Mouse (Mus musculus) ovary, adult 2 months (tissue): Measurements from ENCODE around the gene Rnf39. TPM values are rescaled to one million over a fixed set of nuclear protein-coding genes. Genes with fewer than 3 reads are reported as not detected.

ENCODE experiments used
- polyA plus RNA-seq: library from polyadenylated mRNA; depleted of rRNA; stranded (reverse); fragments of >200 nt; gene quantifications from 2 replicates; pipeline ENCODE4 v1.2.3, GENCODE M21; 2012; rRNA removed

The Rnf39 gene
- polyA plus RNA-seq = 2.8 and 4.4 TPM in 2 replicates

DNA sequence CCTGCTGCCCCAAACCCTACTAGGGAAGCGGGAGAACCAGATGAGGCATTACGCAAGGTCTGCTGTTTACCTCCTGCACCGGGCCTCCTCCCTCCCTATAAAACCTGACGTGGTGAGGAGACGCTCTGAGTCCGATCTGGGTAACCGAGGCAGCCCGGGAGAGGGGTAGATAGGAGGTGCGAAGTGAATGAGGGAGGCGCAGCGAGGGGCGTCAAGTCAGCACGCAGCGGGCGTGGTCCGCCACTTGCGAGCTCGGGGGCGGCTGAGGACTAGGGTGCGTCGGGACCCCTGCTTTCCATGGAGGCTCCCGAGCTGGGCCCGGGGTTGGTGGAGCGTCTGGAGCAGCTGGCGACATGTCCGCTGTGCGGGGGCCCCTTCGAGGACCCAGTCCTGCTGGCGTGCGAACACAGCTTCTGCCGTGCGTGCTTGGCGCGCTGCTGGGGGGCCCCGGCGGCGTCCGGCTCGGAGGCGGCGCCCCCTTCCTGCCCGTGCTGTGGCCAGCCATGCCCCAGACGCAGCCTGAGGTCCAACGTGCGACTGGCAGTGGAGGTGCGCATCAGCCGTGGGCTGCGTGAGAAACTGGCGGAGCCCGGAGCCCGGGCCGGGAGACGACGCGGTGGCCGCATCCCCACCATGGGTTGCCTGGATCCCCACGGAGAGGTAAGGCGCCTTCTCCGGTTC, at the start of gene Rnf39:
Rnf39 (plus strand) TSS at position 128 of the 681 bp plus-strand sequence.

DNA sequence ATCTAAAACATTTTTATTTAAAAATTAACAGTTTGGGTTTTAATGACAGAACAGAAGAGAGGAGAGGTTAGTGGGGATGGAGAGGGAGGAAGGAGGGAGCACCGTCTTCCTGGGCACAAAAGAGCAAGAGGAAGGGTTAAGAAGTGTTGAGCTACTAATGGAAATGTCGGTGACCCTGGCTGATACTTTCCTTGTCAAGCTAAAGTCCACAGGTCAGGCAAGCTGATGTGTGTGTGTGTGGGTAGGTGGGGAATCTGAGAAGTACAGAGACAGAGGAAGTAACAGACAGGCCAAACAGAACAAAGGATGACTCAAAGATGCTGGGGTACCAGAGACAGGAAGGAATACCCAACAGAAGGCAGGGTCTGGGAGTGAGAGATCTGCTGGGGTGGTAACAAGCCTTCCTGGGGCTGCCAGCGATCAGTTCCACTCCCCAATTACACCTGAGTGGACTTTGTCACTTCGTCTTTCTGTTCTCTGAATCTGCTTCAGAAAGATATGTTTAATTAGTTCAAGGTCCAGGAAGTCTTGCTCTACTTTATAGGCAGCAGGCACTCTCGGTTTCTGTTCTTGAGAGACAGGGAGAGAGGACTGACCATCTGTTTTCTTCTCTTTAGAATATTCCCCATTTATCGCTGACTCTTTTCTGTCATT, 45.0 kb upstream of the Rnf39 start, which contains the start of gene Trim31:
Trim31 (plus strand) TSS at position 567 of the 654 bp plus-strand sequence.

DNA sequence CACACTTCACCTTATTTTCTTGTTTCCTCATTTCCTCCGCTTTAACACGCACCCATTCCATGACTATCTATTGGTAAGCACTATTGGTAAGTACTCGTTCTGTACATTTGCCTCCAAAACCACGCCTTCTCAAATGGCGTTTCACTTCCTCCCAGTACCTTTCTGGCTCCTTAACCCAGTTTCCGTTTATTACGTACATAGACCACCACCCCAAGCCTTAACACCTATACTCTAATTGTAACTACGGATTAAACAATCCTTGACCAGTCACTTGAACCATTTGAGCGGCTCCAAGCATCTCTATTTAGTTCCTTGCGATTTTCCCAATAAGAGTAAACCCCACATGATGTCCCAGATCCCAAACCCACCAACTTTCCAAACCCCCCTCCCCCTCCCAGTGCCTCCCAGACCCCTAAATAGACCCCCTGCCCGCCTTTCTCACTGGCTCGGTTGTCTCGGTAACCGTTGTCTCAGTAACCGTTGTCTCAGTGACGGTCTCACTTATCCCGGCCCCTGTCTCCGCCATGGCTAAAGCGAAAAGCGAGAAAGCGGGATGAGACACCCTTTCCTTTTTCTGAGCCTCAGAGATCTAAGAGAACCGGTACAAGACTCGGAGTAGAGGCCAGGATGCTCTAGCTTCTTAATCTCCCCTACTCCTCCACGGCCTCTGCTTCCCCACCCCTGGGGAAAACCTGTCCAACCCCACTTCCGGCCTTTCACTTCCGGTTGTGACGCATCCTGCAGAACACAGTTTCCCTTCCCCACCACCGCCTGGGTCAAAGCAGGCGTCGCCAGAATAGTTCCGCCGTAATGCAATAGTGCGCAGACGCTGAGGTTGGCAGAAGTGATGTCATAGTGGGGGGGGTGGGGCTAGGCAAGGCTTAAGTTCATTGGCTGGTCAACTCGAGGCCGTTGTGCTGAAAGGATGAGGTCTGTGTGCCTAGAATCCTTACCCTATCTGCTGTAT, 8.5 kb downstream of the Rnf39 start, which contains the start of gene Ppp1r11:
Ppp1r11 (minus strand) TSS at position 761 of the 967 bp plus-strand sequence.

DNA sequence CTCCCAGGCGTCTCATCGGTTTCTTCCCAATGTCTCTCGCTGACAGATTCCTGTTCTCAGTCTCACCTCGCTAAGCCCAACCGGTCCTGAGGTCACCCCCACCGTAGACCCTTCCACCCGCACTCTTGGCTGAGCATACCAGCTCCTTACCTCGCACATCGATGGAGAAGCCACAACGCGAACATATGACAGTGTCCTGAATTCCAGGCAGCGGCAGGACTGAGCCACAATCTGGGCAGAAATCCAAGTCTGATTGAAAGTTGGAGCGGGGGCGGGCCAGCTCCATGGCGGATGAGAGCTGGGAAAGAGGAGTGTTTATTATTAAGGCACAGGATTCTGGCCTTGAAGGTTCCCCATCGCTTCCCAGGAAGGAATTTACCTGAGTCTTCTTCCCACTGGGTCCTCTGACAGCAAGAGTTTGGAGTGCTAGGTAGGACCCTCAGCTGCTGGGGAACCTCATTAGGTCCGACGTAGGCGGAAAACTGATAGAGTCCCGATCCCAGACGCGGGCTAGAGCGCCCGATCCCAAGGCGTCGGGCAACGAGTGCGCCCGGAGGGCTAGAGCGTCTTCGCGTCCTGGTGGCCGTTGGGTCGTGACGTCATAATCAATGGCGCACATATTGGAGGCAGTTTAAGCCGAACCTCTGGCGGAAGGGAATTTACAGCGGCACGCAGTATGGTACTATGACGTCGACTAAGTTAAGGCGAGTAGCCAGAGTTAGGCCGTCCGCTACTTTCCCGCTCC, 15.5 kb downstream of the Rnf39 start, which contains the start of the genes Znrd1 and Znrd1as:
Znrd1 (minus strand) TSS at position 561 of the 745 bp plus-strand sequence.
Znrd1as (plus strand) TSS at position 594 of the 745 bp plus-strand sequence.

DNA sequence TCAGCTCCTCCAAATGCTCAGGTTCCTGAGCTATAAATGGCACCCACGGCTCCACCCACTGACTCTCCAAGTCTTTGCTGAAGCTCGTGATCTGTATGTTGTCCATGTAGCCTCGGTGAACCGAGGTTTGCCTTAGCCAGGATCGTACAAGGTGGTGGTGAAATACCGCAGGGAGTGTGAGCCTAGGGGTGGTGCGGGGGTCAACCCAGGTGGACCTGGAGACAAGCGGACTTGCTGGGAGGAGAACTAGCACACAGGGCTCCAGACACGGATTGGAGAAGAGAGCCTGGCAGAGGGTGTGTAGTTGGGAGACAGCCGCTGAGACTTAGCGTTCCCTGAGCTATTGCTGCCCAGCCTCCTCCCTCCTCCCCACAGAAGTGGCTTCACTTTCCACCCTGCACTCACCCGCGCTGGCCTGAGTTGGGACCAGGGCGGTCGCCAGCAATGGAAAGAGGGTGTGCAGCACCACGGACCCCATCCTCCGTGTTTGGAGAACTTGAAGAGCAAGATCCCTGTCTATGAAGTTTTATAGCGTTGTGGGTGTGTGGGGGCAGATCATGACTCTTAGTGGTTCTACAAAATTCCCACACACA, 38.6 kb downstream of the Rnf39 start, which contains the start of gene 2410137M14Rik:
2410137M14Rik (minus strand) TSS at position 17 of the 593 bp plus-strand sequence.

DNA sequence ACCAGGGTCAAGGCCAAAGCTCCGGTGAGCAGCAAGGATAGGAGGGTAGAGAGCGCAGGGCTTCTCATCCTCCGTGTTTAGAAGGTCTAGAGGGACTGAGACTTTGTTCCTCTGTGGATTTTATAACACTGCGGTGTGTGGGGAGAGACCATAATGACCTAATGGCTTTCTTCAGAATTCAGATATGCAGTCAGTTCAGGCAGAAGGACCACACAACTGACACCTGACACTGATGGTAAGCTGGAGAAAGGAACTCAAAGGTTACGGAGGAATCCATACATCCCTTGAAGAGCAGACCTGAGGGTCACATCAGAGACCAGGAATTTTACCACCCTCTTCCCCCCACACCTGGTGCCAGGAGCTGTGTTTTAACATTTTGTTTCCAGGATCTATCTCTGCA, 46.7 kb downstream of the Rnf39 start, which contains the start of gene H2-M5:
H2-M5 (minus strand) TSS at position 101 of the 400 bp plus-strand sequence.

Other genes starting within 250 kb of the Rnf39 start
- gene H2-M10.5, start 170.0 kb upstream of the Rnf39 start, polyA plus RNA-seq = not detected in 2 replicates
- gene H2-M10.6, start 130.7 kb upstream of the Rnf39 start, polyA plus RNA-seq = not detected in 2 replicates
- gene Trim26, start 105.8 kb upstream of the Rnf39 start, polyA plus RNA-seq = 54.2 and 58.7 TPM in 2 replicates
- gene Trim15, start 75.7 kb upstream of the Rnf39 start, polyA plus RNA-seq = 0.43 and 1.4 TPM in 2 replicates
- gene Trim10, start 73.3 kb upstream of the Rnf39 start, polyA plus RNA-seq = 0.10 TPM in 1 of 2 replicates, not detected in the other
- 0.14 and 0.17 TPM in 2 replicates for gene Trim40, start 52.8 kb upstream of the Rnf39 start, polyA plus RNA-seq
- gene Trim31, start 44.8 kb upstream of the Rnf39 start, polyA plus RNA-seq = not detected in 2 replicates
- gene Ppp1r11, start 8.8 kb downstream of the Rnf39 start, polyA plus RNA-seq = 24.8 and 31.2 TPM in 2 replicates
- gene Znrd1, start 15.6 kb downstream of the Rnf39 start, polyA plus RNA-seq = 26.6 and 33.4 TPM in 2 replicates
- 0.36 and 1.5 TPM in 2 replicates for gene Znrd1as, start 15.7 kb downstream of the Rnf39 start, polyA plus RNA-seq
- not detected in 2 replicates for gene 2410137M14Rik, start 38.3 kb downstream of the Rnf39 start, polyA plus RNA-seq
- gene H2-M5, start 46.6 kb downstream of the Rnf39 start, polyA plus RNA-seq = 0.54 and 1.4 TPM in 2 replicates
- gene Zfp57, start 58.2 kb downstream of the Rnf39 start, polyA plus RNA-seq = 16.9 and 20.7 TPM in 2 replicates
- gene Mog, start 80.5 kb downstream of the Rnf39 start, polyA plus RNA-seq = not detected in 2 replicates
- gene Gabbr1, start 103.0 kb downstream of the Rnf39 start, polyA plus RNA-seq = 60.3 and 72.3 TPM in 2 replicates
- not detected in 2 replicates for gene Olfr90, start 145.6 kb downstream of the Rnf39 start, polyA plus RNA-seq
- not detected in 2 replicates for gene Olfr91, start 155.4 kb downstream of the Rnf39 start, polyA plus RNA-seq
- not detected in 2 replicates for gene Olfr92, start 177.2 kb downstream of the Rnf39 start, polyA plus RNA-seq
- gene Olfr93, start 218.6 kb downstream of the Rnf39 start, polyA plus RNA-seq = not detected in 2 replicates